Mouse (Mus musculus) hindbrain, embryonic 12.5 days (tissue): ENCODE results near the gene Abcc10. TPM values are rescaled to one million over a fixed set of nuclear protein-coding genes. Genes with fewer than 3 reads are reported as not detected.

Experiments used
- ATAC-seq: fragments of 200-750 bp; cut with Nextera tagmentation; 2 replicates; pipeline ENCODE4 v1.8.0; 2017; ENCODE audit warnings: moderate TSS enrichment; ENCODE audit not compliant: low FRiP score
- H3K27ac ChIP-seq: fragments of 300-500 bp; sonication (generic); 2 replicates; pipeline ENCODE4 v1.5.1; 2016; ENCODE audit warnings: mild to moderate bottlenecking
- H3K27me3 ChIP-seq: fragments of 300-500 bp; sonication (generic); 2 replicates; pipeline ENCODE4 v1.6.1; 2016; ENCODE audit warnings: mild to moderate bottlenecking
- H3K36me3 ChIP-seq: fragments of 300-500 bp; sonication (generic); 2 replicates; pipeline ENCODE4 v1.6.1; 2016; ENCODE audit warnings: mild to moderate bottlenecking
- H3K4me1 ChIP-seq: fragments of 300-500 bp; sonication (generic); 2 replicates; pipeline ENCODE4 v1.6.1; 2016
- H3K4me2 ChIP-seq: fragments of 300-500 bp; sonication (generic); replicated peaks from 2 replicates; pipeline ENCODE4 v1.6.1; 2016; ENCODE audit warnings: mild to moderate bottlenecking
- H3K4me3 ChIP-seq: fragments of 300-500 bp; sonication (generic); 2 replicates; pipeline ENCODE4 v1.5.1; 2016; ENCODE audit warnings: mild to moderate bottlenecking
- H3K9ac ChIP-seq: fragments of 300-500 bp; sonication (generic); 2 replicates; pipeline ENCODE4 v1.6.1; 2016; ENCODE audit warnings: mild to moderate bottlenecking, moderate library complexity
- H3K9me3 ChIP-seq: fragments of 300-500 bp; sonication (generic); replicated peaks from 2 replicates; pipeline ENCODE4 v1.6.1; 2016; ENCODE audit warnings: mild to moderate bottlenecking
- WGBS: fragments of 180-500 bp; shearing (Covaris S2); methylation state at CpG from one replicate; pipeline ENCODE4 v1.1.7; 2016; 5-methylcytosine and 5-hydroxymethylcytosine counted together
- polyA plus RNA-seq: library from polyadenylated mRNA; unstranded; fragments of >200 nt; fragmentation: Nextera tagmentation; extraction: Ambion mirVana; gene quantifications from 2 replicates; pipeline ENCODE4 v1.2.1, GENCODE M21; 2016

Gene Abcc10
- polyA plus RNA-seq, 1 experiment from 2014 or later, result 9.7 TPM

DNA sequence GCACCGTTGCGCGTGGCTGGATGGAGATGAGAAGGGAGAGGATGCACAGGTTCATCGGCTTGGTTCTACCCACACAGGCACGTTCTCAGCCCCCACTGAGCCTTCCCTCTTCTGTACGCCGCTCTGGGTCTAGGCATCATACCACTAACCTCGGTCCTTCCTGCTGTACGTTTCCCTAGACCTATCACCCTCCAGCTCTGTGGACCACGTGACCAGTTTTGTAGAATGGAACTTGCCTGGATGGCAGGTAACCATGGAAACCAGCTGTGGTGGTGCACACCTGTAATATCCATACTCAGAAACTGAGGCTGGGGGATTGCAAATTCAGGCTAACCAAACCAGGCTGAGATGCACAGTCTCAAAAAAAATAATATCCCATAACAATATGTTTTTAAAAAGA is 17.6 kb downstream of the Abcc10 start:
- no peaks in the 10 kb centered on the region for H3K9me3 ChIP-seq
- no peaks in the 10 kb centered on the region for H3K27me3 ChIP-seq
- no peaks in the 10 kb centered on the region for H3K4me1 ChIP-seq
- WGBS, result 87% methylated on average over 10 of the region's 10 CpGs
- 0 out of 2 replicates have a peak overlapping the region, but pooled peaks have one; percentile 18 for H3K9ac ChIP-seq
- no peak overlapping the region for H3K4me3 ChIP-seq
- no peak overlapping the region for H3K27ac ChIP-seq
- H3K4me2 ChIP-seq, result no peak overlapping the region
- peaks cover 13% of the 10 kb centered on the region; the same call in 1 of the 2 replicates for H3K36me3 ChIP-seq
- no peak for ATAC-seq

DNA sequence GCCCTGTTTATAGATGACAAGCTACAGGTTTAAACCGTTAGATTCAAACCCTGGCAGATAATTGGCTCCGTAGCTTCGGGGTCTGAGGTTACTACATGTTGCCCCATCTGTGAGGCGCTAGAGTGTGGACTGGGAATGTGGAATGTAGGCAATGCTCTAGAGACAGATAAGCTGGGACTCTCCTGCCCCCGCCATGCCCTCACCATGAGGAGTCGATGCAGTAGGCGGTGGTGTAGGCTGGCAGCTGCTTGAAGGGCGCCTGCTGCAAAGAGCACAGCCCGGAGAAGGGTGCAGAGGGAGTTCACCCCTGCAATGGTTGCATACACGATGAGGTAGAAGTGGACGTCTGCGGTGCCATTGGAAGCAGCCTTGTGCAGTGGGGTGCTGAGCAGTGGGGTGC is 18.3 kb downstream of the Abcc10 start:
- H3K4me3 ChIP-seq, result no peak overlapping the region
- no peaks in the 10 kb centered on the region for H3K9me3 ChIP-seq
- no peaks in the 10 kb centered on the region for H3K27me3 ChIP-seq
- H3K9ac ChIP-seq, result no peak overlapping the region
- no peak overlapping the region for H3K27ac ChIP-seq
- no peaks in the 10 kb centered on the region for H3K4me1 ChIP-seq
- WGBS, result 83% methylated on average over 12 of the region's 12 CpGs
- no peak overlapping the region for H3K4me2 ChIP-seq
- ATAC-seq, result no peak
- peaks cover 19% of the 10 kb centered on the region; the same call in 1 of the 2 replicates for H3K36me3 ChIP-seq

- Histone ChIP-seq H3K4me2 (no peak overlapping the region), H3K9me3 (no peaks in the 10 kb centered on the region), H3K4me3 (no peak overlapping the region), H3K27me3 (no peaks in the 10 kb centered on the region), H3K9ac (no peak overlapping the region), H3K27ac (no peak overlapping the region), H3K36me3 (peaks cover 28% of the 10 kb centered on the region; the same call in 1 of the 2 replicates), H3K4me1 (no peaks in the 10 kb centered on the region)
- WGBS, result 92% methylated on average over 15 of the region's 15 CpGs
- ATAC-seq, result no peak
These were observed 21.2 kb downstream of the Abcc10 start for GRCm38 (mm10) chr17:46306956-46307355.

- Histone ChIP-seq H3K9ac (no peak overlapping the region), H3K4me2 (no peak overlapping the region), H3K4me1 (peaks cover 2% of the 10 kb centered on the region; the same call in 1 of the 2 replicates), H3K9me3 (no peaks in the 10 kb centered on the region), H3K27ac (no peak overlapping the region), H3K4me3 (no peak overlapping the region), H3K27me3 (peaks cover 16% of the 10 kb centered on the region), H3K36me3 (peaks cover 21% of the 10 kb centered on the region; the same call in 1 of the 2 replicates)
- no peak for ATAC-seq
- WGBS, result 88% methylated on average over 9 of the region's 9 CpGs
These were observed 24.0 kb downstream of the Abcc10 start for GRCm38 (mm10) chr17:46304184-46304583.

DNA sequence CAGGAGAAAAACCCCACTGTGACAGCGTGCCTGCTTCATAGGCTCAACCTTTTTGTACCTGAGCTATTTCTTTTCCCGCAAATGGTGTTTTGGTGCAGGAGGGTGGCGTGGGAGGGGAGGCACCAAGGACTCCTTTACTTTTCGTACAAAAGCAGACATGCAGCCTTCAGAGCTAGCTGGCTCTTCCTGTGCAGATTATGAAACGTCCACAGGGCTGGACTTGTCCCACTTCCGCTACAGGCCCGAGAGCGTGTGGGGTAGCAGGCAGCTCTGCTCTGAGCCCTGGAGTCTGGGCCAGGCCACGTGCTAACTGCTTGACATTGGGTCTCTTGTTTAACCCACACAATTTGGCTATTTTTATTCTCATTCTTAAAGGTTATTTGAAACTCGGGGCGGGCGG is 26.3 kb downstream of the Abcc10 start:
- no peak overlapping the region for H3K4me2 ChIP-seq
- peaks cover 38% of the 10 kb centered on the region for H3K27me3 ChIP-seq
- peaks cover 18% of the 10 kb centered on the region; the same call in 1 of the 2 replicates for H3K36me3 ChIP-seq
- H3K4me1 ChIP-seq, result peaks cover 19% of the 10 kb centered on the region
- H3K4me3 ChIP-seq, result no peak overlapping the region
- no peaks in the 10 kb centered on the region for H3K9me3 ChIP-seq
- H3K9ac ChIP-seq, result no peak overlapping the region
- no peak for ATAC-seq
- 75% methylated on average over 12 of the region's 12 CpGs for WGBS
- H3K27ac ChIP-seq, result no peak overlapping the region

GRCm38 (mm10) chr17:46298220-46298913 is 29.8 kb downstream of the Abcc10 start:
- ATAC-seq, result peak; percentile 77
- Histone ChIP-seq H3K27ac (no peak overlapping the region), H3K27me3 (peaks cover 70% of the 10 kb centered on the region)

GRCm38 (mm10) chr17:46297364-46298219 is 30.6 kb downstream of the Abcc10 start, which contains the start of gene Dlk2:
Gene Dlk2 (plus strand): TSS chr17:46297421.
- H3K27me3 ChIP-seq, result peaks cover 76% of the 10 kb centered on the region
- peak within 1 kb of the TSS; percentile 75 for H3K9ac ChIP-seq
- no peaks in the 10 kb centered on the region for H3K9me3 ChIP-seq
- H3K4me2 ChIP-seq, result peak within 1 kb of the TSS; percentile 97
- H3K27ac ChIP-seq, result no peak within 1 kb of the TSS
- WGBS, result under 1% methylated on average over 56 of the region's 86 CpGs
- no peaks in the 10 kb centered on the region for H3K36me3 ChIP-seq
- peak; percentile 57 for ATAC-seq
- H3K4me1 ChIP-seq, result peaks cover 19% of the 10 kb centered on the region
- H3K4me3 ChIP-seq, result peak within 1 kb of the TSS; percentile 66

More at GRCm38 (mm10) chr17:46298220-46298913, 29.8 kb downstream of the Abcc10 start:
- Histone ChIP-seq H3K9ac (peak overlapping the region; percentile 75), H3K4me2 (peak overlapping the region; percentile 97), H3K36me3 (0 out of 2 replicates have a peak, but pooled peaks cover 1% of the 10 kb centered on the region), H3K4me1 (peaks cover 19% of the 10 kb centered on the region), H3K9me3 (no peaks in the 10 kb centered on the region), H3K4me3 (peak overlapping the region; percentile 66)
- WGBS, result under 1% methylated on average over 48 of the region's 48 CpGs

DNA sequence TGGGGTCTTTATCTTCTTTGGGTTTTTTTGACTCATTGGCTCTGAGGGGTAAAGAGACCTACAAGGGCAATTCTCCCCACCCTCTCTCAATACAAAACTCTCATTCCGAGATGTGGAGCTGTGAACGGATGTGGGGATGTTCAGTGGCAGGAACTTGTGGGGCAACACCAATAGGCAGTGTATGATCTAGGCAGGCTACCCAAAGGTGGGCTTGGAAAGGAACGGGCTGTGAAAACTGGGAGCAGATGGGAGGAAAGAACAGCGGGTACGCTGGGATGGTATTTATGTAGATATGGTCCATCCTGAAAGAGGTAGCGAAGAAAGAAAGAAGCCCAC is 31.2 kb downstream of the Abcc10 start:
- H3K9ac ChIP-seq, result peak overlapping the region; percentile 75
- H3K4me2 ChIP-seq, result peak overlapping the region; percentile 97
- H3K9me3 ChIP-seq, result no peaks in the 10 kb centered on the region
- ATAC-seq, result no peak
- WGBS, result 11% methylated on average over 6 of the region's 6 CpGs
- peaks cover 80% of the 10 kb centered on the region for H3K27me3 ChIP-seq
- no peaks in the 10 kb centered on the region for H3K36me3 ChIP-seq
- H3K4me3 ChIP-seq, result peak overlapping the region; percentile 66
- peaks cover 19% of the 10 kb centered on the region for H3K4me1 ChIP-seq
- no peak overlapping the region for H3K27ac ChIP-seq

DNA sequence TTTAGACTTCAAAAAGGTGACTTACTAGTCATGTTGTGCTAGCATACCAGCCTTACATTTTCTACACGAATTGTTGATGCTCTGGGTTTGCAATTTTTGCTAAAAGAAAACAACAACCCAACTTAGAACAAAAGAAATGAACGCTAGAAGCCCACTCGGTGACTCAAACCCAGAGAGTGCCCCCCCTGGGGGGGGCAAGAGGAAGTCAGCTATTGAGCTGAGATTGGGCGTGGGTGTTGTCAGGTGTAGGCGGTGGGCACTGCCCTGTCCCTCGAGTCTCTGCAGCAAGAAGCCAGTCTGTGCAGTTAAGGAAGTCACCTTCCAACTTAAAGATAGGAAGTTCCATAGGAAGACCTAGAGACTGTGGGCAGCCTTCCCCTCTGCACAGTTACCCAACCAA is 31.6 kb downstream of the Abcc10 start:
- H3K27me3 ChIP-seq, result peaks cover 84% of the 10 kb centered on the region
- ATAC-seq, result no peak
- no peaks in the 10 kb centered on the region for H3K9me3 ChIP-seq
- H3K27ac ChIP-seq, result no peak overlapping the region
- no peak overlapping the region for H3K9ac ChIP-seq
- peaks cover 19% of the 10 kb centered on the region for H3K4me1 ChIP-seq
- WGBS, result 60% methylated on average over 6 of the region's 6 CpGs
- H3K36me3 ChIP-seq, result no peaks in the 10 kb centered on the region
- peak overlapping the region; percentile 97; the same call in 1 of the 2 replicates for H3K4me2 ChIP-seq
- no peak overlapping the region for H3K4me3 ChIP-seq

GRCm38 (mm10) chr17:46287678-46288095 is 40.5 kb downstream of the Abcc10 start:
- H3K4me1 ChIP-seq, result peaks cover 7% of the 10 kb centered on the region; the same call in 1 of the 2 replicates
- WGBS, result 77% methylated on average over 11 of the region's 11 CpGs
- H3K36me3 ChIP-seq, result no peaks in the 10 kb centered on the region
- H3K27me3 ChIP-seq, result 0 out of 2 replicates have a peak, but pooled peaks cover 7% of the 10 kb centered on the region
- no peak overlapping the region for H3K4me3 ChIP-seq
- no peak overlapping the region; the same call in 1 of the 2 replicates for H3K27ac ChIP-seq
- 0 out of 2 replicates have a peak overlapping the region, but pooled peaks have one; percentile 17 for H3K4me2 ChIP-seq
- H3K9ac ChIP-seq, result no peak overlapping the region; the same call in 1 of the 2 replicates
- H3K9me3 ChIP-seq, result no peaks in the 10 kb centered on the region
- ATAC-seq, result no peak

- Histone ChIP-seq H3K36me3 (no peaks in the 10 kb centered on the region), H3K4me1 (peaks cover 22% of the 10 kb centered on the region), H3K27me3 (no peaks in the 10 kb centered on the region), H3K4me3 (no peak overlapping the region), H3K9ac (no peak overlapping the region), H3K9me3 (no peaks in the 10 kb centered on the region), H3K27ac (no peak overlapping the region), H3K4me2 (no peak overlapping the region)
- ATAC-seq, result no peak
- 71% methylated on average over 6 of the region's 6 CpGs for WGBS
These were observed 42.7 kb downstream of the Abcc10 start for GRCm38 (mm10) chr17:46285407-46285806.

DNA sequence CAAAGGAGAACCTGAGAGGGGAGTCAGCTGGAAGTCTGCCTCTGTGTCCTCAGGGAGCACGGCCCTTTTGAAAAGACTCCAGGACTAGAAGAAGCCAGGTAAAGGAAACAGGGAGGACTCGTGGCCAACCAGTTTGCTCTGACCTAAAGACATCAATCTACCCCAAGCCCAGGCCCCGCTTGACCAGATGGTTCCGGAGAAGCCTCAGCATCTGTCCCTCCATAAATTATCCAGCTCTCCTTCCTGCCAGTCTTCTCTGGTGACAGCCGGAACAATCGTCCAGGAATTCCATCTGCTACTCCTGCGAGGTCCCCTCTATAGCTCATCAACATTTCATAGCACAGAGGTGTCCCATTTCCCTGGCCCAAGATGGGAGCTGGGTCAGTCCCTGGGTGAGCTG is 43.5 kb downstream of the Abcc10 start:
- H3K4me3 ChIP-seq, result no peak overlapping the region
- H3K27ac ChIP-seq, result no peak overlapping the region
- no peaks in the 10 kb centered on the region for H3K9me3 ChIP-seq
- peaks cover 3% of the 10 kb centered on the region; the same call in 1 of the 2 replicates for H3K36me3 ChIP-seq
- H3K4me1 ChIP-seq, result peaks cover 22% of the 10 kb centered on the region
- no peaks in the 10 kb centered on the region for H3K27me3 ChIP-seq
- no peak overlapping the region; the same call in 1 of the 2 replicates for H3K9ac ChIP-seq
- WGBS, result 48% methylated on average over 7 of the region's 7 CpGs
- no peak overlapping the region for H3K4me2 ChIP-seq
- ATAC-seq, result no peak
